Mouse (Mus musculus) heart, postnatal 0 days (tissue): ENCODE data around the gene Mars2.

Experiments used
- CTCF ChIP-seq: IDR thresholded peaks from 2 replicates; pipeline ENCODE4 v1.5.1; 2016; ENCODE audit warnings: antibody characterized with exemption, control low read depth, low read depth
- EP300 ChIP-seq: IDR thresholded peaks from 2 replicates; pipeline ENCODE4 v1.6.1; 2016; ENCODE audit warnings: antibody characterized with exemption, low read depth

GRCm38 (mm10) chr1:55207561-55207960 is 29.4 kb upstream of the Mars2 start:
- TF ChIP-seq CTCF (no peak), EP300 (no peak)
